8 mouse cellular contexts compared by ENCODE assay signal in the genomic region with DNA sequence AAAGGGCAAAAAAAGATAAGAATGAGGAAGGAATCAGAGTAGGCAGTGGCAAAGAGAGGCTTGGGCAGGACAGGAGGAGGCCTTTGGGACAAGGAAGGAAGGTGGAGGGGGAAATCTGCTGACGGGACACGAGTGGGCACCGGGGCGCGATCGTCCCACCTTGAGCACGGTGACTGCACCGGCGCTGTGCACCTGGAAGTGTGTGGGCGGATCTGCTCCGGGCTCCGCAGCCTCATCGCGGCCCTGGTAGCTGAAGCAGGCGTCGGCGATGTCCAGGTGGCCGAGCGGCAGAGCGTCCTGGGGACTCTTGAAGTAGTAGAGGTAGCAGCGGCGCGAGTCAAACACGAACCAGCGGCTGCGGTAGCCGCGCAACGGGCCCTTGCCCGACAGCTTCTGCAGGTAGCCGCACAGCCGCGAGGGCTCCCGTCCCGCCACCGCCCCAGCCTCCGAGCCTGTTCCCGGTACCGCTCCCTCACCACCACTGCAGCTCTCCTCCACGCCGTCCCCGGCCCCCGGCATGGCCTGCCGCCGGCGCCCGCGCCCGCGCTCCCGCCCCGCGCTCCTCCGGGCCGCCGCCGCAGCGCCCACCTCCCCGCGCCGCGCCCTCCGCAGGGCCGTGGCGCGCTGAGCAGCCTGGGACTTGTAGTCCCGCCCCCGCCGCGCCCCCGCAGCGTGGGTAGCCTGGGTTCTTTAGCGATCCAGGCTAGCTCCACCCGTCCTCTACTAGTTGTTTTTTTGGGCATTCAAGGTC. TPM values are rescaled to one million over a fixed set of nuclear protein-coding genes. Genes with fewer than 3 reads are reported as not detected.
A peak's percentile ranks its signal among the peaks of the same experiment; 100 is the strongest.
DNase-seq lines count a peak whose midpoint lies in the region; ATAC-seq lines count a peak whose summit lies in the region.

Gene Tbc1d2b, minus strand, starts transcription at position 612 of the 751 bp plus-strand sequence.

- intact Hi-C loops in left cerebral cortex, postnatal 25 days (cut with DNase I) = loop anchor here (2.0 kb wide), 1 partner anchor 156 kb away; the partner anchor contains the start of gene Morf4l1

- ATAC-seq in inflammation-experienced regulatory T-cells, adult 6 months = peak; percentile 70
- ATAC-seq in megakaryocyte-erythroid progenitor cell, adult 5-6 weeks (replicated peaks; ENCODE audit: low FRiP score, low TSS enrichment, poor library complexity, severe bottlenecking) = peak; percentile 71

- DNase-seq in adrenal gland, adult (ENCODE audit: inconsistent age in 2 of 2, low spot score in 1 of 2) = peak; percentile 78 to 92
- DNase-seq in embryo, embryonic 10.5 days (ENCODE audit: low spot score) = peak; percentile 78
- DNase-seq in gastrocnemius, postnatal 25 days = peak; percentile 62
- DNase-seq in left cerebral cortex, postnatal 25 days (ENCODE audit: low spot score in 2 of 2) = peak; percentile 70 to 72
- peak; percentile 74 for DNase-seq in right cerebral cortex, postnatal 25 days
- no peak for DNase-seq in MN1 (ENCODE audit: low spot score)

RNA-seq across cellular contexts. Expression of gene Tbc1d2b, which starts in this region (rescaled TPM):
- total RNA-seq in gastrocnemius, postnatal 25 days (2021) = 1 to 10 TPM; 4.7 to 8.2 TPM
- 10 to 100 TPM; 10.6 to 14.0 (median 10.8) TPM for polyA plus RNA-seq in inflammation-experienced regulatory T-cells, adult 6 months (2017; shearing (Covaris generic))
- total RNA-seq in left cerebral cortex, postnatal 25 days (2021) = 10 to 100 TPM in 1 of 2 experiments, 1 to 10 TPM in 1; 8.9 to 11.6 TPM
- total RNA-seq in megakaryocyte-erythroid progenitor cell, adult 5-6 weeks (2014; fragmentation: Nextera tagmentation) = 53.8 and 66.1 TPM in 2 replicates
- total RNA-seq in megakaryocyte-erythroid progenitor cell, adult 5-6 weeks (2017) = 31.2 and 33.1 TPM in 2 replicates
